Mouse (Mus musculus): ENCODE results near the gene Zfp52. TPM values are rescaled to one million over a fixed set of nuclear protein-coding genes. Genes with fewer than 3 reads are reported as not detected.

Gene Zfp52
- total and polyA plus RNA-seq, 3 experiments: 2.8 to 3.5 TPM; not detected in 1

GRCm38 (mm10) chr17:21534460-21535095, 761 bp upstream of the Zfp52 start:
- peak; percentile 56; the same call in 1 of the 2 replicates for TF ChIP-seq HCFC1 (IDR thresholded peaks at IDR 0.05; ENCODE audit: low read depth, low read length)
- peak; percentile 28; the same call in 1 of the 2 replicates for TF ChIP-seq ZNF384 (IDR thresholded peaks at IDR 0.05; ENCODE audit: low read depth, low read length)
- TF ChIP-seq TBP (IDR thresholded peaks at IDR 0.05; ENCODE audit: low read depth, low read length): peak; percentile 50; the same call in 1 of the 2 replicates
- peak; percentile 51; the same call in 1 of the 2 replicates for TF ChIP-seq ETS1 (IDR thresholded peaks at IDR 0.05; ENCODE audit: low read depth, low read length)
- peak; percentile 65; the same call in 1 of the 2 replicates for TF ChIP-seq MYC (IDR thresholded peaks at IDR 0.05; ENCODE audit: low read depth, low read length)
- peak; percentile 54; the same call in 1 of the 2 replicates for TF ChIP-seq MXI1 (IDR thresholded peaks at IDR 0.05; ENCODE audit: low read depth, low read length)
- TF ChIP-seq POLR2A (IDR thresholded peaks at IDR 0.05; ENCODE audit: control insufficient read depth in 1 of 2, insufficient read depth in 1 of 2, low read depth in 1 of 2, low read length in 2 of 2, poor library complexity in 1 of 2): no peak
- no peak for TF ChIP-seq RCOR1 (IDR thresholded peaks at IDR 0.05; ENCODE audit: low read depth, low read length)
- peak; percentile 100 for TF ChIP-seq JUND (IDR thresholded peaks at IDR 0.05; ENCODE audit: low read depth, low read length)
- no peak for TF ChIP-seq MAFK (IDR thresholded peaks at IDR 0.05; ENCODE audit: borderline replicate concordance, low read depth, low read length)
- TF ChIP-seq SIN3A (IDR thresholded peaks at IDR 0.05; ENCODE audit: low read length): peak; percentile 83
- TF ChIP-seq NRF1 (IDR thresholded peaks at IDR 0.05; ENCODE audit: insufficient read depth, low read depth, low read length, poor library complexity, severe bottlenecking): no peak
- TF ChIP-seq ZC3H11A (IDR thresholded peaks at IDR 0.05; ENCODE audit: low read depth, low read length): peak; percentile 66
- TF ChIP-seq CTCF (IDR thresholded peaks at IDR 0.05 in 2 of 3, conservative IDR thresholded peaks at IDR 0.05 in 1 of 3; ENCODE audit: control insufficient read depth in 1 of 3, insufficient read depth in 1 of 3, low read depth in 2 of 3, low read length in 3 of 3, poor library complexity in 1 of 3, severe bottlenecking in 1 of 3): peak in 2 of 3 experiments; percentile 57 to 84; a peak in 4 of 6 replicates
- no peak for TF ChIP-seq NELFE (IDR thresholded peaks at IDR 0.05; ENCODE audit: low read depth, low read length)
- no peak for TF ChIP-seq USF1 (IDR thresholded peaks at IDR 0.05; ENCODE audit: low read depth, low read length)
- peak; percentile 82 for TF ChIP-seq RAD21 (IDR thresholded peaks at IDR 0.05; ENCODE audit: low read depth, low read length)
- no peak for TF ChIP-seq USF2 (IDR thresholded peaks at IDR 0.05; ENCODE audit: borderline replicate concordance in 1 of 2, insufficient read depth in 1 of 2, low read depth in 1 of 2, low read length in 2 of 2)
- no peak for TF ChIP-seq POLR2AphosphoS5 (IDR thresholded peaks at IDR 0.05; ENCODE audit: borderline replicate concordance, low read depth, low read length)
- TF ChIP-seq TCF12 (IDR thresholded peaks at IDR 0.05; ENCODE audit: low read depth, low read length): peak; percentile 38; the same call in 1 of the 2 replicates
- no peak for TF ChIP-seq GABPA (IDR thresholded peaks at IDR 0.05; ENCODE audit: low read depth, low read length)
- TF ChIP-seq MYB (IDR thresholded peaks at IDR 0.05; ENCODE audit: low read depth, low read length): no peak
- TF ChIP-seq E2F4 (IDR thresholded peaks at IDR 0.05; ENCODE audit: borderline replicate concordance, low read depth, low read length): no peak
- no peak for TF ChIP-seq MEF2A (IDR thresholded peaks at IDR 0.05; ENCODE audit: extremely low read depth, insufficient replicate concordance, low read depth, low read length, poor library complexity, severe bottlenecking)
- TF ChIP-seq GATA1 (IDR thresholded peaks at IDR 0.05; ENCODE audit: low read depth, low read length): peak; percentile 28; the same call in 1 of the 2 replicates
- TF ChIP-seq BHLHE40 (IDR thresholded peaks at IDR 0.05; ENCODE audit: borderline replicate concordance, low read depth, low read length): no peak
- TF ChIP-seq SMC3 (IDR thresholded peaks at IDR 0.05; ENCODE audit: low read depth, low read length): peak; percentile 67
- no peak for TF ChIP-seq KAT2A (conservative IDR thresholded peaks at IDR 0.05; ENCODE audit: low read depth, low read length)
- H3K27ac ChIP-seq (ENCODE audit: control insufficient read depth, low read depth, low read length): peak overlapping the region; percentile 43
- no peaks in the 10 kb centered on the region for H3K27me3 ChIP-seq (ENCODE audit: control insufficient read depth in 1 of 2, insufficient read depth in 2 of 2, low read length in 2 of 2)
- DNase-seq (ENCODE audit: low read depth, low spot score): peak; percentile 93
- peaks cover 4 to 7% of the 10 kb centered on the region in 2 experiments; a peak in 3 of 4 replicates for H3K4me1 ChIP-seq (ENCODE audit: control insufficient read depth in 1 of 2, insufficient read depth in 2 of 2, low read length in 2 of 2)
- H3K9ac ChIP-seq (ENCODE audit: control insufficient read depth, low read depth, low read length, poor library complexity, severe bottlenecking): peak overlapping the region; percentile 35
- no peaks in the 10 kb centered on the region for H3K9me3 ChIP-seq (replicated peaks; ENCODE audit: insufficient read depth, low read length)
- H3K4me3 ChIP-seq (ENCODE audit: control insufficient read depth in 1 of 2, insufficient read depth in 1 of 2, low read depth in 2 of 2, low read length in 2 of 2): peak overlapping the region; percentile 56 to 88
- H3K36me3 ChIP-seq (ENCODE audit: control insufficient read depth in 1 of 2, insufficient read depth in 2 of 2, low read length in 2 of 2): peaks cover 0 to 2% of the 10 kb centered on the region in 2 experiments; a peak in 2 of 4 replicates
- H3K79me2 ChIP-seq (ENCODE audit: control insufficient read depth, insufficient read depth, low read length, poor library complexity): peaks cover 6% of the 10 kb centered on the region; the same call in 1 of the 2 replicates

Data from MEL (cell line).